In genomic region chr7:37775502-37775901, GRCm38 (mm10) we compare ENCODE assay signal across 8 mouse cellular contexts. TPM values are rescaled to one million over a fixed set of nuclear protein-coding genes. Genes with fewer than 3 reads are reported as not detected.
A peak's percentile ranks its signal among the peaks of the same experiment; 100 is the strongest.
DNase-seq lines count a peak whose midpoint lies in the region; ATAC-seq lines count a peak whose summit lies in the region.

No protein-coding gene starts in this region.

- no peaks in the 10 kb centered on the region for H3K4me1 ChIP-seq in liver, embryonic 11.5 days (replicated peaks; ENCODE audit: control insufficient read depth, insufficient read depth, low read length)

- H3K9ac ChIP-seq in liver, embryonic 11.5 days (ENCODE audit: low read depth, low read length), result no peak overlapping the region

- 3% methylated on average over 15 of the region's 15 CpGs for WGBS in liver, embryonic 11.5 days

- H3K27ac ChIP-seq in liver, embryonic 11.5 days (ENCODE audit: low read depth, low read length), result no peak overlapping the region

- peak; percentile 75; the same call in 1 of the 2 replicates for ATAC-seq in granulocyte monocyte progenitor cell, adult 5-6 weeks (replicated peaks; ENCODE audit: poor library complexity, severe bottlenecking)
- no peak for ATAC-seq in liver, embryonic 11.5 days (replicated peaks; ENCODE audit: low FRiP score)

- no peak overlapping the region for H3K4me2 ChIP-seq in liver, embryonic 11.5 days

- DNase-seq in left cerebral cortex, adult 18-20 months (ENCODE audit: low spot score in 2 of 2), result peak; percentile 47 to 64
- DNase-seq in left cerebral cortex, adult 8-10 months (ENCODE audit: low spot score in 2 of 2), result no peak
- peak; percentile 85 for DNase-seq in adrenal gland, postnatal 10 days
- peak; percentile 93 to 95 for DNase-seq in cerebellum, postnatal 10 days
- peak; percentile 53 for DNase-seq in liver, embryonic 11.5 days (ENCODE audit: low spot score)
- peak; percentile 89 for DNase-seq in retina, embryonic 14.5 days (ENCODE audit: low spot score)
- no peak for DNase-seq in MN1 (ENCODE audit: low spot score)

- no peaks in the 10 kb centered on the region for H3K36me3 ChIP-seq in liver, embryonic 11.5 days (ENCODE audit: control insufficient read depth, insufficient read depth, low read length)

- H3K9me3 ChIP-seq in liver, embryonic 11.5 days (ENCODE audit: control insufficient read depth, low read length), result no peaks in the 10 kb centered on the region

- H3K4me3 ChIP-seq in liver, embryonic 11.5 days (ENCODE audit: low read depth, low read length), result no peak overlapping the region

- H3K27me3 ChIP-seq in liver, embryonic 11.5 days (replicated peaks; ENCODE audit: control insufficient read depth, insufficient read depth, low read length), result peaks cover 64% of the 10 kb centered on the region

RNA-seq across cellular contexts. Expression of gene Zfp536, which starts 2.1 kb away (rescaled TPM):
- total RNA-seq in left cerebral cortex, adult 18-20 months (2021), result 10 to 100 TPM; 35.1 to 40.3 TPM
- total RNA-seq in left cerebral cortex, adult 8-10 months (2022), result 10 to 100 TPM; 39.6 to 46.8 (median 42.0) TPM
- 1 to 10 TPM; 3.3 to 6.4 TPM for total RNA-seq in adrenal gland, postnatal 10 days (2021)
- total RNA-seq in granulocyte monocyte progenitor cell, adult 5-6 weeks (2014; fragmentation: Nextera tagmentation), result 0.23 and 0.52 TPM in 2 replicates
- total RNA-seq in granulocyte monocyte progenitor cell, adult 5-6 weeks (2017), result not detected in 2 replicates
- polyA plus RNA-seq in liver, embryonic 11.5 days (2014; fragmentation: Nextera tagmentation; extraction: Ambion mirVana), result 0.66 and 0.86 TPM in 2 replicates

Comparison
In these comparisons a context has a peak if more than half of its experiments do, and no peak if none do; other contexts are left out.
1. DNase-seq: peak in left cerebral cortex, adult 18-20 months (2 of 2), adrenal gland, postnatal 10 days (single experiment), cerebellum, postnatal 10 days (2 of 2), liver, embryonic 11.5 days (single experiment) and retina, embryonic 14.5 days (single experiment); none in left cerebral cortex, adult 8-10 months (0 of 2) and MN1 (single experiment).
2. RNA of gene Zfp536, which starts 2.1 kb away (total RNA-seq): 39.6 to 46.8 TPM in left cerebral cortex, adult 8-10 months and 35.1 to 40.3 TPM in left cerebral cortex, adult 18-20 months; 3.3 to 6.4 TPM in adrenal gland, postnatal 10 days and 0.23 to 0.52 TPM in granulocyte monocyte progenitor cell, adult 5-6 weeks; every median in the first group is over 4 times any median in the second.